Comparison of ENCODE assay signal across 28 mouse cellular contexts in the genomic region with DNA sequence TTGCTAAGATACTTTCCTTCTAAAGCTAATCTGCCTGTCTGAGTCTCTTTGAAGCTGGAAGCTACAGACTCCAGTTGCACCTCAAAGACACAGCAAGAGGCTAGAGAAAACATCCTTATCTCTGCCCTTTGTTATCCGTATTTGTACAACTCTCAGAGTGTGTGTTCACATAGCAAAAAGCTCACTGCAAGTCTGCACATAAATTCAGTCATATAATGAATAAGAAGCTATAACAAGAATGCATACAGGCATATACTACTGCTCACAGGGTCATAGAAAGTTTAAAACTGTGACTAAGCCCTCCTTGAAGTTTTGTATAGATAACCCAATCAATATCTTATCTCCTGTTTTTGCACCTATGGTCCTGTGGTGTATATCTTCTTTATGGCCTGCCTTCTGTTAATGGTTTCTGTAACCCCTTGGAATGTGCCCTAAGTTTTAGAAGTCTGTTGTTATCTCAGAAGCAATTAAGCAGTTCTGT. TPM values are rescaled to one million over a fixed set of nuclear protein-coding genes. Genes with fewer than 3 reads are reported as not detected.
A peak's percentile ranks its signal among the peaks of the same experiment; 100 is the strongest.
DNase-seq lines count a peak whose midpoint lies in the region; ATAC-seq and TF ChIP-seq lines count a peak whose summit lies in the region.
"Had no signal": no experiment of that assay in that cellular context is flagged by ENCODE, and none has a peak within 500 bp of the region (broad histone marks: within the 10 kb centered on the region; RNA-seq: fewer than 3 reads in every experiment).

No protein-coding gene starts in this region.

- 26% methylated on average over 1 of the region's 1 CpGs for WGBS in intestine, embryonic 14.5 days
- WGBS in intestine, postnatal 0 days = 20% methylated on average over 1 of the region's 1 CpGs
- 28% methylated on average over 1 of the region's 1 CpGs for WGBS in intestine, embryonic 16.5 days
- WGBS in midbrain, postnatal 0 days = 49% methylated on average over 1 of the region's 1 CpGs

- TF ChIP-seq CTCF in intestine, postnatal 0 days (IDR thresholded peaks at IDR 0.05; ENCODE audit: low read depth) = no peak
- TF ChIP-seq CTCF in MEL (IDR thresholded peaks at IDR 0.05 in 2 of 3, conservative IDR thresholded peaks at IDR 0.05 in 1 of 3; ENCODE audit: control insufficient read depth in 1 of 3, insufficient read depth in 1 of 3, low read depth in 2 of 3, low read length in 3 of 3, poor library complexity in 1 of 3, severe bottlenecking in 1 of 3) = no peak
- TF ChIP-seq CTCF in midbrain, postnatal 0 days (IDR thresholded peaks at IDR 0.05) = no peak

- H3K9ac ChIP-seq in intestine, embryonic 14.5 days (ENCODE audit: low read length) = no peak overlapping the region
- no peak overlapping the region for H3K9ac ChIP-seq in intestine, postnatal 0 days (ENCODE audit: low read depth, low read length)
- H3K9ac ChIP-seq in MEL (ENCODE audit: control insufficient read depth, low read depth, low read length, poor library complexity, severe bottlenecking) = no peak overlapping the region
- no peak overlapping the region for H3K9ac ChIP-seq in intestine, embryonic 16.5 days (ENCODE audit: low read depth, low read length)
- H3K9ac ChIP-seq in midbrain, postnatal 0 days (replicated peaks; ENCODE audit: low read length, poor library complexity, severe bottlenecking) = no peak overlapping the region
- H3K9ac ChIP-seq: embryonic facial prominence, embryonic 15.5 days; forebrain, embryonic 13.5 days; hindbrain, embryonic 15.5 days; limb, embryonic 15.5 days; lung, embryonic 15.5 days; midbrain, embryonic 12.5 days had no signal

- no peaks in the 10 kb centered on the region for H3K27me3 ChIP-seq in intestine, embryonic 14.5 days (replicated peaks; ENCODE audit: control insufficient read depth, insufficient read depth, low read length)
- H3K27me3 ChIP-seq in intestine, postnatal 0 days (replicated peaks; ENCODE audit: control insufficient read depth, insufficient read depth, low read length) = no peaks in the 10 kb centered on the region; the same call in 1 of the 2 replicates
- H3K27me3 ChIP-seq in MEL (ENCODE audit: control insufficient read depth in 1 of 2, insufficient read depth in 2 of 2, low read length in 2 of 2) = no peaks in the 10 kb centered on the region
- H3K27me3 ChIP-seq in intestine, embryonic 16.5 days (replicated peaks; ENCODE audit: control insufficient read depth, insufficient read depth, low read length) = no peaks in the 10 kb centered on the region
- no peaks in the 10 kb centered on the region for H3K27me3 ChIP-seq in midbrain, postnatal 0 days (ENCODE audit: insufficient read depth, low read length)
- H3K27me3 ChIP-seq: embryonic facial prominence, embryonic 15.5 days; forebrain, embryonic 13.5 days; hindbrain, embryonic 15.5 days; limb, embryonic 15.5 days; lung, embryonic 15.5 days; midbrain, embryonic 12.5 days had no signal

- DNase-seq in intestine, embryonic 14.5 days (ENCODE audit: low spot score) = no peak
- DNase-seq in MEL (ENCODE audit: low read depth, low spot score) = peak; percentile 81
- no peak for DNase-seq in yolk sac, embryonic 10.5 days (ENCODE audit: low spot score)
- no peak for DNase-seq in thymus, postnatal 25 days
- DNase-seq in midbrain, postnatal 0 days (ENCODE audit: low spot score) = no peak
- DNase-seq: adrenal gland, adult 2 months; cerebellum, adult 2 months; cerebellum, postnatal 14 days; gastrocnemius, postnatal 10 days; heart, postnatal 14 days; kidney, adult 9 months; kidney, postnatal 14 days; layer of hippocampus, adult 9-11 months; right cerebral cortex, postnatal 25 days had no signal

- peaks cover 53% of the 10 kb centered on the region for H3K79me2 ChIP-seq in MEL (ENCODE audit: control insufficient read depth, insufficient read depth, low read length, poor library complexity)

- TF ChIP-seq RAD21 in MEL (IDR thresholded peaks at IDR 0.05; ENCODE audit: low read depth, low read length) = no peak

- H3K9me3 ChIP-seq in intestine, embryonic 14.5 days (ENCODE audit: control insufficient read depth, low read length) = no peaks in the 10 kb centered on the region
- no peaks in the 10 kb centered on the region for H3K9me3 ChIP-seq in intestine, postnatal 0 days (ENCODE audit: control insufficient read depth)
- no peaks in the 10 kb centered on the region for H3K9me3 ChIP-seq in MEL (replicated peaks; ENCODE audit: insufficient read depth, low read length)
- no peaks in the 10 kb centered on the region for H3K9me3 ChIP-seq in intestine, embryonic 16.5 days (ENCODE audit: control insufficient read depth, low read length)
- no peaks in the 10 kb centered on the region for H3K9me3 ChIP-seq in midbrain, postnatal 0 days (ENCODE audit: low read length)
- H3K9me3 ChIP-seq: embryonic facial prominence, embryonic 10.5 days; embryonic facial prominence, embryonic 15.5 days; forebrain, embryonic 13.5 days; hindbrain, embryonic 10.5 days; hindbrain, embryonic 15.5 days; limb, embryonic 10.5 days; limb, embryonic 15.5 days; lung, embryonic 15.5 days; midbrain, embryonic 12.5 days had no signal

- TF ChIP-seq POLR2A in MEL (IDR thresholded peaks at IDR 0.05; ENCODE audit: control insufficient read depth in 1 of 2, insufficient read depth in 1 of 2, low read depth in 1 of 2, low read length in 2 of 2, poor library complexity in 1 of 2) = no peak

- H3K4me1 ChIP-seq in intestine, embryonic 14.5 days (replicated peaks; ENCODE audit: control insufficient read depth, insufficient read depth, low read length) = peaks cover 32% of the 10 kb centered on the region
- 0 out of 2 replicates have a peak, but pooled peaks cover 6% of the 10 kb centered on the region for H3K4me1 ChIP-seq in intestine, postnatal 0 days (replicated peaks; ENCODE audit: control insufficient read depth, insufficient read depth, low read length)
- H3K4me1 ChIP-seq in MEL (ENCODE audit: control insufficient read depth in 1 of 2, insufficient read depth in 2 of 2, low read length in 2 of 2) = peaks cover 42 to 48% of the 10 kb centered on the region in 2 experiments
- peaks cover 27% of the 10 kb centered on the region for H3K4me1 ChIP-seq in intestine, embryonic 16.5 days (ENCODE audit: control insufficient read depth, insufficient read depth, low read length)
- H3K4me1 ChIP-seq in midbrain, postnatal 0 days (ENCODE audit: insufficient read depth, low read length) = no peaks in the 10 kb centered on the region
- H3K4me1 ChIP-seq: midbrain, embryonic 12.5 days had no signal

- no peak overlapping the region for H3K4me3 ChIP-seq in intestine, embryonic 14.5 days (ENCODE audit: low read depth, low read length)
- no peak overlapping the region for H3K4me3 ChIP-seq in intestine, postnatal 0 days (ENCODE audit: low read depth, low read length)
- H3K4me3 ChIP-seq in MEL (ENCODE audit: control insufficient read depth in 1 of 2, insufficient read depth in 1 of 2, low read depth in 2 of 2, low read length in 2 of 2) = no peak overlapping the region
- H3K4me3 ChIP-seq in intestine, embryonic 16.5 days (ENCODE audit: low read length) = no peak overlapping the region
- no peak overlapping the region for H3K4me3 ChIP-seq in midbrain, postnatal 0 days (ENCODE audit: low read depth, low read length)
- H3K4me3 ChIP-seq: embryonic facial prominence, embryonic 10.5 days; embryonic facial prominence, embryonic 15.5 days; forebrain, embryonic 13.5 days; hindbrain, embryonic 10.5 days; hindbrain, embryonic 15.5 days; limb, embryonic 10.5 days; limb, embryonic 15.5 days; lung, embryonic 15.5 days; midbrain, embryonic 12.5 days had no signal

- no peak overlapping the region for H3K4me2 ChIP-seq in intestine, embryonic 14.5 days (ENCODE audit: low read length)
- H3K4me2 ChIP-seq in intestine, postnatal 0 days (replicated peaks; ENCODE audit: low read depth) = no peak overlapping the region
- H3K4me2 ChIP-seq in intestine, embryonic 16.5 days (ENCODE audit: low read depth, low read length) = no peak overlapping the region
- H3K4me2 ChIP-seq in midbrain, postnatal 0 days (ENCODE audit: low read depth, low read length, poor library complexity, severe bottlenecking) = no peak overlapping the region
- H3K4me2 ChIP-seq: embryonic facial prominence, embryonic 15.5 days; forebrain, embryonic 13.5 days; hindbrain, embryonic 15.5 days; limb, embryonic 15.5 days; lung, embryonic 15.5 days; midbrain, embryonic 12.5 days had no signal

- ATAC-seq in intestine, embryonic 14.5 days (replicated peaks; ENCODE audit: low FRiP score, low TSS enrichment, low read depth) = peak; percentile 81
- no peak for ATAC-seq in intestine, postnatal 0 days
- ATAC-seq in intestine, embryonic 16.5 days = peak; percentile 85
- ATAC-seq in megakaryocyte progenitor cell, adult 5-6 weeks (replicated peaks; ENCODE audit: poor library complexity) = peak; percentile 63
- no peak for ATAC-seq in midbrain, postnatal 0 days (ENCODE audit: low FRiP score)
- ATAC-seq: activated CD4-positive, CD25-positive, alpha-beta regulatory T cell, adult 4 months; forebrain, embryonic 13.5 days; inflammation-experienced regulatory T-cells, adult 6 months had no signal

- H3K36me3 ChIP-seq in intestine, embryonic 14.5 days (ENCODE audit: control insufficient read depth, insufficient read depth, low read length) = no peaks in the 10 kb centered on the region
- no peaks in the 10 kb centered on the region for H3K36me3 ChIP-seq in intestine, postnatal 0 days (ENCODE audit: control insufficient read depth, insufficient read depth)
- H3K36me3 ChIP-seq in MEL (ENCODE audit: control insufficient read depth in 1 of 2, insufficient read depth in 2 of 2, low read length in 2 of 2) = peaks cover 0 to 61% of the 10 kb centered on the region in 2 experiments; a peak in 2 of 4 replicates
- H3K36me3 ChIP-seq in intestine, embryonic 16.5 days (ENCODE audit: control insufficient read depth, insufficient read depth, low read length) = no peaks in the 10 kb centered on the region
- H3K36me3 ChIP-seq in midbrain, postnatal 0 days (ENCODE audit: insufficient read depth, low read length) = no peaks in the 10 kb centered on the region
- H3K36me3 ChIP-seq: embryonic facial prominence, embryonic 10.5 days; embryonic facial prominence, embryonic 15.5 days; hindbrain, embryonic 10.5 days; hindbrain, embryonic 15.5 days; limb, embryonic 10.5 days; limb, embryonic 15.5 days; lung, embryonic 15.5 days; midbrain, embryonic 12.5 days had no signal

- H3K27ac ChIP-seq in intestine, embryonic 14.5 days (ENCODE audit: low read depth) = no peak overlapping the region
- H3K27ac ChIP-seq in intestine, postnatal 0 days (ENCODE audit: low read depth, low read length) = no peak overlapping the region
- peak overlapping the region; percentile 79 for H3K27ac ChIP-seq in MEL (ENCODE audit: control insufficient read depth, low read depth, low read length)
- no peak overlapping the region for H3K27ac ChIP-seq in intestine, embryonic 16.5 days (ENCODE audit: low read length)
- H3K27ac ChIP-seq in midbrain, postnatal 0 days (ENCODE audit: low read depth, low read length) = no peak overlapping the region
- H3K27ac ChIP-seq: embryonic facial prominence, embryonic 10.5 days; embryonic facial prominence, embryonic 15.5 days; forebrain, embryonic 13.5 days; hindbrain, embryonic 10.5 days; hindbrain, embryonic 15.5 days; limb, embryonic 10.5 days; limb, embryonic 15.5 days; lung, embryonic 15.5 days; midbrain, embryonic 12.5 days had no signal

- TF ChIP-seq EP300 in MEL (IDR thresholded peaks at IDR 0.05; ENCODE audit: low read depth in 1 of 2, low read length in 2 of 2) = peak; percentile 78 to 87; a peak in 3 of 4 replicates

RNA-seq across cellular contexts. Expression of a gene that starts 35.7 kb away (rescaled TPM):
- 22.5 and 26.7 TPM in 2 replicates for polyA plus RNA-seq in intestine, embryonic 14.5 days (2014; fragmentation: Nextera tagmentation; extraction: Ambion mirVana)
- 7.3 TPM in 2 replicates for polyA plus RNA-seq in intestine, postnatal 0 days (2015; fragmentation: Nextera tagmentation; extraction: Ambion mirVana)
- total RNA-seq in MEL (2012; rRNA removed) = 24.2 and 29.8 TPM in 2 replicates
- 100 to 1,000 TPM in 1 of 2 experiments, 10 to 100 TPM in 1; 33.7 to 117 TPM for polyA plus RNA-seq in MEL (2012; ENCODE audit: insufficient read depth in 1 of 2, insufficient read length in 2 of 2, low read depth in 1 of 2, low replicate concordance in 2 of 2, missing spikeins in 1 of 2)
- 10.2 and 10.7 TPM in 2 replicates for polyA plus RNA-seq in intestine, embryonic 16.5 days (2015; fragmentation: Nextera tagmentation; extraction: Ambion mirVana)
- 44.3 and 45.6 TPM in 2 replicates for total RNA-seq in megakaryocyte progenitor cell, adult 5-6 weeks (2015)
- 46.6 and 55.7 TPM in 2 replicates for total RNA-seq in megakaryocyte progenitor cell, adult 5-6 weeks (2017)
- total RNA-seq in midbrain, postnatal 0 days (2014; rRNA removed) = 125 and 129 TPM in 2 replicates
- polyA plus RNA-seq in midbrain, postnatal 0 days (2015; fragmentation: Nextera tagmentation; extraction: Ambion mirVana) = 70.8 and 74.0 TPM in 2 replicates

RNA-seq across cellular contexts. Expression of a gene that starts 35.7 kb away (rescaled TPM):
- polyA plus RNA-seq in intestine, embryonic 14.5 days (2014; fragmentation: Nextera tagmentation; extraction: Ambion mirVana) = 79.6 and 83.3 TPM in 2 replicates
- 39.8 and 44.7 TPM in 2 replicates for polyA plus RNA-seq in intestine, postnatal 0 days (2015; fragmentation: Nextera tagmentation; extraction: Ambion mirVana)
- 19.5 and 25.8 TPM in 2 replicates for total RNA-seq in MEL (2012; rRNA removed)
- 10 to 100 TPM in 1 of 2 experiments, not detected in 1; 44.4 TPM for polyA plus RNA-seq in MEL (2012; ENCODE audit: insufficient read depth in 1 of 2, insufficient read length in 2 of 2, low read depth in 1 of 2, low replicate concordance in 2 of 2, missing spikeins in 1 of 2)
- polyA plus RNA-seq in intestine, embryonic 16.5 days (2015; fragmentation: Nextera tagmentation; extraction: Ambion mirVana) = 61.2 and 67.8 TPM in 2 replicates
- total RNA-seq in megakaryocyte progenitor cell, adult 5-6 weeks (2015) = 59.8 and 66.4 TPM in 2 replicates
- 35.5 and 42.6 TPM in 2 replicates for total RNA-seq in megakaryocyte progenitor cell, adult 5-6 weeks (2017)
- 47.2 and 72.9 TPM in 2 replicates for total RNA-seq in midbrain, postnatal 0 days (2014; rRNA removed)
- polyA plus RNA-seq in midbrain, postnatal 0 days (2015; fragmentation: Nextera tagmentation; extraction: Ambion mirVana) = 109 and 117 TPM in 2 replicates

Comparison
In these comparisons a context has a peak if more than half of its experiments do, and no peak if none do; other contexts are left out.
1. ATAC-seq: peak in intestine, embryonic 14.5 days (single experiment), intestine, embryonic 16.5 days (single experiment) and megakaryocyte progenitor cell, adult 5-6 weeks (single experiment); none in intestine, postnatal 0 days (single experiment) and midbrain, postnatal 0 days (single experiment).